Mouse (Mus musculus): ENCODE results near the gene Sit1. TPM values are rescaled to one million over a fixed set of nuclear protein-coding genes. Genes with fewer than 3 reads are reported as not detected.
A peak's percentile ranks its signal among the peaks of the same experiment; 100 is the strongest.

Gene Sit1
- polyA plus RNA-seq, 1 experiment = not detected

GRCm38 (mm10) chr4:43454041-43454836, 29.3 kb downstream of the Sit1 start, which contains the start of gene Cd72:
Cd72 (minus strand) TSS chr4:43454628.
- no peak within 1 kb of the TSS for H3K9ac ChIP-seq (ENCODE audit: low read depth, poor library complexity, severe bottlenecking)

GRCm38 (mm10) chr4:43453413-43453812, 30.1 kb downstream of the Sit1 start:
- Histone ChIP-seq H3K4me3 (ENCODE audit: low read depth, low read length) (no peak overlapping the region), H3K4me1 (ENCODE audit: control insufficient read depth, insufficient read depth, low read length) (no peaks in the 10 kb centered on the region), H3K9ac (ENCODE audit: low read depth, poor library complexity, severe bottlenecking) (no peak overlapping the region), H3K27me3 (ENCODE audit: control insufficient read depth, insufficient read depth, low read length, poor library complexity, severe bottlenecking) (no peaks in the 10 kb centered on the region), H3K27ac (ENCODE audit: insufficient read depth, low read length) (no peak overlapping the region), H3K36me3 (ENCODE audit: control insufficient read depth, insufficient read depth, low read length, poor library complexity, severe bottlenecking) (no peaks in the 10 kb centered on the region), H3K9me3 (replicated peaks; ENCODE audit: control insufficient read depth, insufficient read depth, low read length, poor library complexity, severe bottlenecking) (no peaks in the 10 kb centered on the region)
- TF ChIP-seq CTCF (IDR thresholded peaks at IDR 0.05; ENCODE audit: low read depth, low read length) = no peak
- no peak for TF ChIP-seq POLR2A (IDR thresholded peaks at IDR 0.05; ENCODE audit: insufficient read depth, low read length)
- no peak for TF ChIP-seq EP300 (IDR thresholded peaks at IDR 0.05; ENCODE audit: insufficient read depth, low read depth, low read length)

More at GRCm38 (mm10) chr4:43454041-43454836, 29.3 kb downstream of the Sit1 start, which contains the start of gene Cd72:
- no peak for TF ChIP-seq POLR2A (IDR thresholded peaks at IDR 0.05; ENCODE audit: insufficient read depth, low read length)
- no peak for TF ChIP-seq CTCF (IDR thresholded peaks at IDR 0.05; ENCODE audit: low read depth, low read length)
- TF ChIP-seq EP300 (IDR thresholded peaks at IDR 0.05; ENCODE audit: insufficient read depth, low read depth, low read length) = no peak
- H3K36me3 ChIP-seq (ENCODE audit: control insufficient read depth, insufficient read depth, low read length, poor library complexity, severe bottlenecking) = no peaks in the 10 kb centered on the region
- no peak within 1 kb of the TSS for H3K27ac ChIP-seq (ENCODE audit: insufficient read depth, low read length)
- H3K27me3 ChIP-seq (ENCODE audit: control insufficient read depth, insufficient read depth, low read length, poor library complexity, severe bottlenecking) = no peaks in the 10 kb centered on the region
- H3K4me1 ChIP-seq (ENCODE audit: control insufficient read depth, insufficient read depth, low read length) = no peaks in the 10 kb centered on the region
- H3K9me3 ChIP-seq (replicated peaks; ENCODE audit: control insufficient read depth, insufficient read depth, low read length, poor library complexity, severe bottlenecking) = no peaks in the 10 kb centered on the region
- H3K4me3 ChIP-seq (ENCODE audit: low read depth, low read length) = no peak within 1 kb of the TSS

- H3K27me3 ChIP-seq (ENCODE audit: control insufficient read depth, insufficient read depth, low read length, poor library complexity, severe bottlenecking) = no peaks in the 10 kb centered on the region
- TF ChIP-seq POLR2A (IDR thresholded peaks at IDR 0.05; ENCODE audit: insufficient read depth, low read length) (no peak), CTCF (IDR thresholded peaks at IDR 0.05; ENCODE audit: low read depth, low read length) (no peak), EP300 (IDR thresholded peaks at IDR 0.05; ENCODE audit: insufficient read depth, low read depth, low read length) (no peak)
- H3K4me1 ChIP-seq (ENCODE audit: control insufficient read depth, insufficient read depth, low read length) = no peaks in the 10 kb centered on the region
- no peak overlapping the region for H3K9ac ChIP-seq (ENCODE audit: low read depth, poor library complexity, severe bottlenecking)
- H3K9me3 ChIP-seq (replicated peaks; ENCODE audit: control insufficient read depth, insufficient read depth, low read length, poor library complexity, severe bottlenecking) = no peaks in the 10 kb centered on the region
- H3K27ac ChIP-seq (ENCODE audit: insufficient read depth, low read length) = no peak overlapping the region
- H3K36me3 ChIP-seq (ENCODE audit: control insufficient read depth, insufficient read depth, low read length, poor library complexity, severe bottlenecking) = no peaks in the 10 kb centered on the region
- H3K4me3 ChIP-seq (ENCODE audit: low read depth, low read length) = no peak overlapping the region
Observed at GRCm38 (mm10) chr4:43452315-43452714, 31.2 kb downstream of the Sit1 start.

- TF ChIP-seq EP300 (IDR thresholded peaks at IDR 0.05; ENCODE audit: insufficient read depth, low read depth, low read length) = no peak
- no peak for TF ChIP-seq CTCF (IDR thresholded peaks at IDR 0.05; ENCODE audit: low read depth, low read length)
- no peak for TF ChIP-seq POLR2A (IDR thresholded peaks at IDR 0.05; ENCODE audit: insufficient read depth, low read length)
- Histone ChIP-seq H3K9me3 (replicated peaks; ENCODE audit: control insufficient read depth, insufficient read depth, low read length, poor library complexity, severe bottlenecking) (no peaks in the 10 kb centered on the region), H3K4me3 (ENCODE audit: low read depth, low read length) (no peak overlapping the region), H3K36me3 (ENCODE audit: control insufficient read depth, insufficient read depth, low read length, poor library complexity, severe bottlenecking) (0 out of 2 replicates have a peak, but pooled peaks cover 3% of the 10 kb centered on the region), H3K27me3 (ENCODE audit: control insufficient read depth, insufficient read depth, low read length, poor library complexity, severe bottlenecking) (no peaks in the 10 kb centered on the region), H3K4me1 (ENCODE audit: control insufficient read depth, insufficient read depth, low read length) (no peaks in the 10 kb centered on the region), H3K9ac (ENCODE audit: low read depth, poor library complexity, severe bottlenecking) (no peak overlapping the region), H3K27ac (ENCODE audit: insufficient read depth, low read length) (no peak overlapping the region)
Observed at GRCm38 (mm10) chr4:43448554-43448953, 35.0 kb downstream of the Sit1 start.

- Histone ChIP-seq H3K4me1 (ENCODE audit: control insufficient read depth, insufficient read depth, low read length) (no peaks in the 10 kb centered on the region), H3K27me3 (ENCODE audit: control insufficient read depth, insufficient read depth, low read length, poor library complexity, severe bottlenecking) (no peaks in the 10 kb centered on the region), H3K36me3 (ENCODE audit: control insufficient read depth, insufficient read depth, low read length, poor library complexity, severe bottlenecking) (0 out of 2 replicates have a peak, but pooled peaks cover 3% of the 10 kb centered on the region), H3K4me3 (ENCODE audit: low read depth, low read length) (no peak overlapping the region), H3K9ac (ENCODE audit: low read depth, poor library complexity, severe bottlenecking) (no peak overlapping the region), H3K27ac (ENCODE audit: insufficient read depth, low read length) (no peak overlapping the region), H3K9me3 (replicated peaks; ENCODE audit: control insufficient read depth, insufficient read depth, low read length, poor library complexity, severe bottlenecking) (no peaks in the 10 kb centered on the region)
- TF ChIP-seq EP300 (IDR thresholded peaks at IDR 0.05; ENCODE audit: insufficient read depth, low read depth, low read length) (no peak), CTCF (IDR thresholded peaks at IDR 0.05; ENCODE audit: low read depth, low read length) (no peak)
Observed at GRCm38 (mm10) chr4:43447251-43447650, 36.3 kb downstream of the Sit1 start.

- H3K36me3 ChIP-seq (ENCODE audit: control insufficient read depth, insufficient read depth, low read length, poor library complexity, severe bottlenecking) = 0 out of 2 replicates have a peak, but pooled peaks cover 3% of the 10 kb centered on the region
- peak overlapping the region; percentile 70 for H3K4me3 ChIP-seq (ENCODE audit: low read depth, low read length)
- no peaks in the 10 kb centered on the region for H3K27me3 ChIP-seq (ENCODE audit: control insufficient read depth, insufficient read depth, low read length, poor library complexity, severe bottlenecking)
- no peaks in the 10 kb centered on the region for H3K9me3 ChIP-seq (replicated peaks; ENCODE audit: control insufficient read depth, insufficient read depth, low read length, poor library complexity, severe bottlenecking)
- TF ChIP-seq POLR2A (IDR thresholded peaks at IDR 0.05; ENCODE audit: insufficient read depth, low read length) = no peak
- no peak for TF ChIP-seq CTCF (IDR thresholded peaks at IDR 0.05; ENCODE audit: low read depth, low read length)
- TF ChIP-seq EP300 (IDR thresholded peaks at IDR 0.05; ENCODE audit: insufficient read depth, low read depth, low read length) = no peak
- peaks cover 2% of the 10 kb centered on the region for H3K4me1 ChIP-seq (ENCODE audit: control insufficient read depth, insufficient read depth, low read length)
- H3K27ac ChIP-seq (ENCODE audit: insufficient read depth, low read length) = no peak overlapping the region
- H3K9ac ChIP-seq (ENCODE audit: low read depth, poor library complexity, severe bottlenecking) = peak overlapping the region; percentile 94
Observed at GRCm38 (mm10) chr4:43443511-43443910, 40.0 kb downstream of the Sit1 start.
